Mouse (Mus musculus) heart, embryonic 10.5 days (tissue): ENCODE results near the gene Npw. TPM values are rescaled to one million over a fixed set of nuclear protein-coding genes. Genes with fewer than 3 reads are reported as not detected.

Source experiments
- polyA plus RNA-seq: library from polyadenylated mRNA; unstranded; fragments of >200 nt; fragmentation: Nextera tagmentation; extraction: Ambion mirVana; gene quantifications from 2 replicates; pipeline ENCODE4 v1.2.1, GENCODE M21; 2016

Gene Npw
- polyA plus RNA-seq, 1 experiment from 2014 or later: 0.28 TPM

Other genes with a start within 250 kb of the Npw start
- 311 and 345 TPM in 2 replicates for gene Rnps1, start 243.9 kb downstream of the Npw start, polyA plus RNA-seq
- gene Eci1, start 231.8 kb downstream of the Npw start, polyA plus RNA-seq: 146 and 187 TPM in 2 replicates
- gene Dnase1l2, start 215.4 kb downstream of the Npw start, polyA plus RNA-seq: 1.6 and 2.3 TPM in 2 replicates
- 27.1 and 30.3 TPM in 2 replicates for gene E4f1, start 188.1 kb downstream of the Npw start, polyA plus RNA-seq
- gene Pgp, start 188.1 kb downstream of the Npw start, polyA plus RNA-seq: 86.3 and 91.2 TPM in 2 replicates
- gene Bricd5, start 184.6 kb downstream of the Npw start, polyA plus RNA-seq: 0.48 and 0.69 TPM in 2 replicates
- 22.3 and 22.7 TPM in 2 replicates for gene Mlst8, start 179.4 kb downstream of the Npw start, polyA plus RNA-seq
- 0.71 and 1.4 TPM in 2 replicates for gene Caskin1, start 169.9 kb downstream of the Npw start, polyA plus RNA-seq
- 93.5 and 95.9 TPM in 2 replicates for gene Traf7, start 130.5 kb downstream of the Npw start, polyA plus RNA-seq
- 1.3 and 2.3 TPM in 2 replicates for gene Rab26, start 124.2 kb downstream of the Npw start, polyA plus RNA-seq
- 12.3 and 13.9 TPM in 2 replicates for gene Pkd1, start 108.6 kb downstream of the Npw start, polyA plus RNA-seq
- gene Tsc2, start 25.8 kb downstream of the Npw start, polyA plus RNA-seq: 56.9 and 66.4 TPM in 2 replicates
- 15.0 and 19.8 TPM in 2 replicates for gene Nthl1, start 25.8 kb downstream of the Npw start, polyA plus RNA-seq
- gene Slc9a3r2, start 8.1 kb downstream of the Npw start, polyA plus RNA-seq: 51.5 and 51.9 TPM in 2 replicates
- gene Zfp598, start 11.2 kb upstream of the Npw start, polyA plus RNA-seq: 22.3 and 26.2 TPM in 2 replicates
- gene Syngr3, start 31.5 kb upstream of the Npw start, polyA plus RNA-seq: 0.54 and 1.5 TPM in 2 replicates
- gene Gfer, start 37.7 kb upstream of the Npw start, polyA plus RNA-seq: 38.3 and 49.4 TPM in 2 replicates
- 0.78 and 0.79 TPM in 2 replicates for gene Noxo1, start 37.8 kb upstream of the Npw start, polyA plus RNA-seq
- gene Tbl3, start 49.2 kb upstream of the Npw start, polyA plus RNA-seq: 79.1 and 100 TPM in 2 replicates
- gene Rnf151, start 59.6 kb upstream of the Npw start, polyA plus RNA-seq: 0.20 and 0.33 TPM in 2 replicates
- 1,171 and 1,258 TPM in 2 replicates for gene Rps2, start 59.7 kb upstream of the Npw start, polyA plus RNA-seq
- gene Ndufb10, start 66.0 kb upstream of the Npw start, polyA plus RNA-seq: 342 and 383 TPM in 2 replicates
- 0.39 and 1.3 TPM in 2 replicates for gene Rpl3l, start 69.4 kb upstream of the Npw start, polyA plus RNA-seq
- gene Msrb1, start 78.2 kb upstream of the Npw start, polyA plus RNA-seq: 17.8 and 19.7 TPM in 2 replicates
- 0.51 and 0.80 TPM in 2 replicates for gene Hs3st6, start 94.5 kb upstream of the Npw start, polyA plus RNA-seq
- not detected in 2 replicates for gene Meiob, start 145.8 kb upstream of the Npw start, polyA plus RNA-seq
- gene Hagh, start 181.7 kb upstream of the Npw start, polyA plus RNA-seq: 38.9 and 49.0 TPM in 2 replicates
- 31.4 and 37.8 TPM in 2 replicates for gene Fahd1, start 191.9 kb upstream of the Npw start, polyA plus RNA-seq
- gene Igfals, start 207.5 kb upstream of the Npw start, polyA plus RNA-seq: 0.21 and 0.85 TPM in 2 replicates
- 59.1 and 71.0 TPM in 2 replicates for gene Nubp2, start 227.9 kb upstream of the Npw start, polyA plus RNA-seq
- 31.1 and 36.1 TPM in 2 replicates for gene Spsb3, start 228.2 kb upstream of the Npw start, polyA plus RNA-seq
- 25.6 and 28.0 TPM in 2 replicates for gene Eme2, start 236.6 kb upstream of the Npw start, polyA plus RNA-seq
- gene Mrps34, start 236.7 kb upstream of the Npw start, polyA plus RNA-seq: 109 and 117 TPM in 2 replicates
- gene Nme3, start 238.0 kb upstream of the Npw start, polyA plus RNA-seq: 30.5 and 41.4 TPM in 2 replicates